Mouse (Mus musculus) hindbrain, embryonic 14.5 days (tissue): ENCODE measurements around the gene Grin3b. TPM values are rescaled to one million over a fixed set of nuclear protein-coding genes. Genes with fewer than 3 reads are reported as not detected.
"Not testable (repeated sequence)": the region's sequence is repeated elsewhere in the genome, so short reads cannot be mapped to it uniquely, and the experiment has no call there.

Experiments used
- ATAC-seq: fragments of 200-750 bp; cut with Nextera tagmentation; 2 replicates; pipeline ENCODE4 v1.8.0; 2017; ENCODE audit warnings: moderate number of reproducible peaks, mild to moderate bottlenecking, moderate TSS enrichment, moderate library complexity; ENCODE audit not compliant: low FRiP score
- DNase-seq: peaks from one replicate; pipeline ENCODE4 v3.0.0-alpha.2; 2015; ENCODE audit warnings: low spot score
- H3K27ac ChIP-seq: fragments of 300-500 bp; sonication (generic); 2 replicates; pipeline ENCODE4 v1.5.1; 2014; ENCODE audit warnings: mild to moderate bottlenecking, moderate library complexity
- H3K27me3 ChIP-seq: fragments of 300-500 bp; sonication (generic); 2 replicates; pipeline ENCODE4 v1.6.1; 2014; ENCODE audit warnings: mild to moderate bottlenecking, low read length, mixed read lengths; ENCODE audit not compliant: control insufficient read depth, insufficient read depth
- H3K36me3 ChIP-seq: fragments of 300-500 bp; sonication (generic); replicated peaks from 2 replicates; pipeline ENCODE4 v1.6.1; 2014; ENCODE audit not compliant: control insufficient read depth, insufficient read depth
- H3K4me1 ChIP-seq: fragments of 300-500 bp; sonication (generic); replicated peaks from 2 replicates; pipeline ENCODE4 v1.6.1; 2014; ENCODE audit warnings: antibody characterized with exemption, low read length, mixed read lengths; ENCODE audit not compliant: control insufficient read depth, insufficient read depth
- H3K4me2 ChIP-seq: fragments of 300-500 bp; sonication (generic); replicated peaks from 2 replicates; pipeline ENCODE4 v1.6.1; 2014; ENCODE audit warnings: mild to moderate bottlenecking, moderate library complexity
- H3K4me3 ChIP-seq: fragments of 300-500 bp; sonication (generic); replicated peaks from 2 replicates; pipeline ENCODE4 v1.5.1; 2014; ENCODE audit warnings: mild to moderate bottlenecking, low read length
- H3K9ac ChIP-seq: fragments of 300-500 bp; sonication (generic); 2 replicates; pipeline ENCODE4 v1.6.1; 2014
- H3K9me3 ChIP-seq: fragments of 300-500 bp; sonication (generic); 2 replicates; pipeline ENCODE4 v1.6.1; 2016; ENCODE audit warnings: low read length; ENCODE audit not compliant: control insufficient read depth
- WGBS: fragments of 180-500 bp; shearing (Covaris S2); extraction: QIAGEN DNeasy Blood & Tissue Kit; methylation state at CpG from one replicate; pipeline ENCODE4 v1.1.7; 2014; 5-methylcytosine and 5-hydroxymethylcytosine counted together
- polyA plus RNA-seq: library from polyadenylated mRNA; unstranded; fragments of >200 nt; fragmentation: Nextera tagmentation; extraction: Ambion mirVana; gene quantifications from 2 replicates; pipeline ENCODE4 v1.2.1, GENCODE M21; 2014

Grin3b gene
- polyA plus RNA-seq, 1 experiment from 2014 or later, result 0.33 TPM

- H3K4me1 ChIP-seq, H3K9ac ChIP-seq, H3K27ac ChIP-seq, DNase-seq, ATAC-seq, H3K27me3 ChIP-seq, H3K9me3 ChIP-seq, H3K4me3 ChIP-seq: not testable (repeated sequence)
- Histone ChIP-seq H3K4me2 (0 out of 2 replicates have a peak overlapping the region, but pooled peaks have one; percentile 88), H3K36me3 (peaks cover 31% of the 10 kb centered on the region)
- 34% methylated on average over 10 of the region's 10 CpGs for WGBS
These were observed 11.1 kb upstream of the Grin3b start for GRCm38 (mm10) chr10:79959412-79959811.

- Histone ChIP-seq H3K27ac (peak within 1 kb of the TSS; percentile 69; the same call in 1 of the 2 replicates), H3K9ac (peak within 1 kb of the TSS; percentile 83), H3K4me1 (peaks cover 10% of the 10 kb centered on the region), H3K4me3 (peak within 1 kb of the TSS; percentile 96), H3K27me3 (no peaks in the 10 kb centered on the region), H3K4me2 (peak within 1 kb of the TSS; percentile 88), H3K9me3 (no peaks in the 10 kb centered on the region), H3K36me3 (peaks cover 37% of the 10 kb centered on the region)
- DNase-seq, result peak; percentile 100
- ATAC-seq, result peak; percentile 96
- under 1% methylated on average over 61 of the region's 61 CpGs for WGBS
These were observed 10.5 kb upstream of the Grin3b start, which contains the start of gene Wdr18 for GRCm38 (mm10) chr10:79959847-79960601. Gene Wdr18, plus strand, starts transcription at chr10:79960152.

GRCm38 (mm10) chr10:79960671-79961294 is 9.7 kb upstream of the Grin3b start:
- WGBS, result 22% methylated on average over 10 of the region's 10 CpGs
- Histone ChIP-seq H3K4me1 (peaks cover 10% of the 10 kb centered on the region), H3K36me3 (peaks cover 45% of the 10 kb centered on the region), H3K4me2 (peak overlapping the region; percentile 88), H3K27ac (no peak overlapping the region), H3K9me3 (no peaks in the 10 kb centered on the region), H3K27me3 (no peaks in the 10 kb centered on the region), H3K9ac (peak overlapping the region; percentile 83), H3K4me3 (peak overlapping the region; percentile 96)
- ATAC-seq, result no peak
- DNase-seq, result no peak

GRCm38 (mm10) chr10:79964727-79965126 is 5.8 kb upstream of the Grin3b start:
- no peak for DNase-seq

GRCm38 (mm10) chr10:79965325-79965724 is 5.2 kb upstream of the Grin3b start:
- DNase-seq, result no peak
- Histone ChIP-seq H3K9me3 (no peaks in the 10 kb centered on the region), H3K27me3 (peaks cover 11% of the 10 kb centered on the region), H3K36me3 (peaks cover 68% of the 10 kb centered on the region), H3K4me3 (no peak overlapping the region), H3K4me2 (no peak overlapping the region), H3K4me1 (peaks cover 10% of the 10 kb centered on the region), H3K27ac (no peak overlapping the region), H3K9ac (no peak overlapping the region)
- WGBS, result 96% methylated on average over 5 of the region's 5 CpGs
- ATAC-seq, result no peak

More at GRCm38 (mm10) chr10:79964727-79965126, 5.8 kb upstream of the Grin3b start:
- no peak for ATAC-seq
- H3K4me2 ChIP-seq, result no peak overlapping the region
- H3K4me1 ChIP-seq, result peaks cover 10% of the 10 kb centered on the region
- no peak overlapping the region for H3K27ac ChIP-seq
- no peak overlapping the region for H3K4me3 ChIP-seq
- peaks cover 68% of the 10 kb centered on the region for H3K36me3 ChIP-seq
- no peak overlapping the region for H3K9ac ChIP-seq
- 95% methylated on average over 7 of the region's 7 CpGs for WGBS
- no peaks in the 10 kb centered on the region for H3K9me3 ChIP-seq
- peaks cover 7% of the 10 kb centered on the region for H3K27me3 ChIP-seq

GRCm38 (mm10) chr10:79966886-79967400 is 3.6 kb upstream of the Grin3b start:
- H3K4me1 ChIP-seq, result peaks cover 6% of the 10 kb centered on the region; the same call in 1 of the 2 replicates
- ATAC-seq (no peak), DNase-seq (no peak)
- no peak overlapping the region for H3K4me2 ChIP-seq
- H3K27me3 ChIP-seq, result peaks cover 27% of the 10 kb centered on the region
- WGBS, result 85% methylated on average over 5 of the region's 5 CpGs
- no peak overlapping the region for H3K27ac ChIP-seq
- H3K36me3 ChIP-seq, result peaks cover 61% of the 10 kb centered on the region
- no peaks in the 10 kb centered on the region for H3K9me3 ChIP-seq
- no peak overlapping the region for H3K9ac ChIP-seq
- H3K4me3 ChIP-seq, result no peak overlapping the region

GRCm38 (mm10) chr10:79968181-79968580 is 2.3 kb upstream of the Grin3b start:
- Histone ChIP-seq H3K4me3 (no peak overlapping the region), H3K36me3 (peaks cover 49% of the 10 kb centered on the region), H3K9me3 (no peaks in the 10 kb centered on the region), H3K27ac (no peak overlapping the region), H3K9ac (no peak overlapping the region), H3K27me3 (peaks cover 39% of the 10 kb centered on the region), H3K4me1 (peaks cover 6% of the 10 kb centered on the region; the same call in 1 of the 2 replicates), H3K4me2 (no peak overlapping the region)
- DNase-seq (no peak), ATAC-seq (no peak)
- 91% methylated on average over 1 of the region's 1 CpGs for WGBS

- H3K4me3 ChIP-seq, result no peak overlapping the region
- no peak overlapping the region for H3K27ac ChIP-seq
- no peak for DNase-seq
- no peaks in the 10 kb centered on the region for H3K9me3 ChIP-seq
- peaks cover 6% of the 10 kb centered on the region; the same call in 1 of the 2 replicates for H3K4me1 ChIP-seq
- no peak overlapping the region for H3K9ac ChIP-seq
- H3K4me2 ChIP-seq, result no peak overlapping the region
- no peak for ATAC-seq
- H3K36me3 ChIP-seq, result peaks cover 43% of the 10 kb centered on the region
- peaks cover 41% of the 10 kb centered on the region for H3K27me3 ChIP-seq
- 19% methylated on average over 3 of the region's 3 CpGs for WGBS
These were observed 1.4 kb upstream of the Grin3b start for GRCm38 (mm10) chr10:79969124-79969568.

- Histone ChIP-seq H3K4me1 (peaks cover 6% of the 10 kb centered on the region; the same call in 1 of the 2 replicates), H3K4me3 (peak overlapping the region; percentile 33), H3K36me3 (peaks cover 40% of the 10 kb centered on the region), H3K4me2 (peak overlapping the region; percentile 59), H3K27ac (no peak overlapping the region), H3K27me3 (peaks cover 41% of the 10 kb centered on the region), H3K9me3 (no peaks in the 10 kb centered on the region), H3K9ac (peak overlapping the region; percentile 55)
- no peak for DNase-seq
- 5% methylated on average over 21 of the region's 21 CpGs for WGBS
- no peak for ATAC-seq
These were observed 625 bp downstream of the Grin3b start for GRCm38 (mm10) chr10:79971183-79971497.
